Mouse (Mus musculus): ENCODE measurements at regions not wholly inside any gene's neighbourhood (a gene's known extent, or its start where the extent isn't known, plus 50 kb on each side); places are given as distances from the start of the nearest gene placed in this dataset.

- DNase-seq (ENCODE audit: low read depth) = no peak
These were observed 2310.3 kb upstream of the Lrrc6 start for GRCm38 (mm10) chr15:68811041-68811440.

- no peak for DNase-seq (ENCODE audit: low read depth)
These were observed 2309.9 kb upstream of the Lrrc6 start for GRCm38 (mm10) chr15:68810593-68810992.

- DNase-seq (ENCODE audit: low read depth) = no peak
These were observed 2307.5 kb upstream of the Lrrc6 start for GRCm38 (mm10) chr15:68808175-68808574.

GRCm38 (mm10) chr15:68804254-68804653, 2303.5 kb upstream of the Lrrc6 start:
- DNase-seq (ENCODE audit: low read depth) = no peak

GRCm38 (mm10) chr15:68801763-68802162, 2301.1 kb upstream of the Lrrc6 start:
- DNase-seq (ENCODE audit: low read depth) = no peak

- no peak for DNase-seq (ENCODE audit: low read depth)
These were observed 2296.7 kb upstream of the Lrrc6 start for GRCm38 (mm10) chr15:68797406-68797805.

- DNase-seq (ENCODE audit: low read depth) = no peak
These were observed 2294.7 kb upstream of the Lrrc6 start for GRCm38 (mm10) chr15:68795239-68795960.

GRCm38 (mm10) chr15:68759948-68760347, 2259.2 kb upstream of the Lrrc6 start:
- DNase-seq (ENCODE audit: low read depth) = no peak

GRCm38 (mm10) chr15:68755255-68755654, 2254.5 kb upstream of the Lrrc6 start:
- no peak for DNase-seq (ENCODE audit: low read depth)

GRCm38 (mm10) chr15:68754834-68755233, 2254.1 kb upstream of the Lrrc6 start:
- DNase-seq (ENCODE audit: low read depth) = no peak

- DNase-seq (ENCODE audit: low read depth) = no peak
These were observed 2238.6 kb upstream of the Lrrc6 start for GRCm38 (mm10) chr15:68739344-68739743.

- DNase-seq (ENCODE audit: low read depth) = no peak
These were observed 2220.5 kb upstream of the Lrrc6 start for GRCm38 (mm10) chr15:68721250-68721649.

GRCm38 (mm10) chr15:68719486-68719885, 2218.8 kb upstream of the Lrrc6 start:
- no peak for DNase-seq (ENCODE audit: low read depth)

- no peak for DNase-seq (ENCODE audit: low read depth)
These were observed 2213.6 kb upstream of the Lrrc6 start for GRCm38 (mm10) chr15:68714337-68714736.

GRCm38 (mm10) chr15:68707306-68707705, 2206.6 kb upstream of the Lrrc6 start:
- no peak for DNase-seq (ENCODE audit: low read depth)

- DNase-seq (ENCODE audit: low read depth) = no peak
These were observed 2194.4 kb upstream of the Lrrc6 start for GRCm38 (mm10) chr15:68695041-68695650.

GRCm38 (mm10) chr15:68667462-68667861, 2166.8 kb upstream of the Lrrc6 start:
- DNase-seq (ENCODE audit: low read depth) = no peak

GRCm38 (mm10) chr15:68665331-68665730, 2164.6 kb upstream of the Lrrc6 start:
- DNase-seq (ENCODE audit: low read depth) = no peak

- no peak for DNase-seq (ENCODE audit: low read depth)
These were observed 2156.0 kb upstream of the Lrrc6 start for GRCm38 (mm10) chr15:68656722-68657121.

- DNase-seq (ENCODE audit: low read depth) = no peak
These were observed 2154.3 kb upstream of the Lrrc6 start for GRCm38 (mm10) chr15:68655046-68655445.

GRCm38 (mm10) chr15:68650609-68651008, 2149.9 kb upstream of the Lrrc6 start:
- no peak for DNase-seq (ENCODE audit: low read depth)

GRCm38 (mm10) chr15:68650033-68650432, 2149.3 kb upstream of the Lrrc6 start:
- DNase-seq (ENCODE audit: low read depth) = no peak

GRCm38 (mm10) chr15:68646865-68647264, 2146.2 kb upstream of the Lrrc6 start:
- DNase-seq (ENCODE audit: low read depth) = no peak

- no peak for DNase-seq (ENCODE audit: low read depth)
These were observed 2144.2 kb upstream of the Lrrc6 start for GRCm38 (mm10) chr15:68644862-68645261.

All from c-Kit-positive CD71-positive TER-119-negative erythroid progenitor cells, embryonic 14.5 days (primary cell).